Mouse (Mus musculus) limb, embryonic 14.5 days (tissue): ENCODE measurements around the gene Tns1. TPM values are rescaled to one million over a fixed set of nuclear protein-coding genes. Genes with fewer than 3 reads are reported as not detected.

Experiments
- ATAC-seq: fragments of 200-750 bp; cut with Nextera tagmentation; 2 replicates; pipeline ENCODE4 v1.8.0; 2017; ENCODE audit warnings: low read depth, moderate number of reproducible peaks, moderate TSS enrichment; ENCODE audit not compliant: low FRiP score
- DNase-seq: peaks from one replicate; pipeline ENCODE4 v3.0.0-alpha.2; 2015; ENCODE audit warnings: low spot score
- H3K27ac ChIP-seq: fragments of 300-500 bp; sonication (generic); replicated peaks from 2 replicates; pipeline ENCODE4 v1.5.1; 2014; ENCODE audit warnings: low read depth, mild to moderate bottlenecking, low read length, moderate library complexity, mixed read lengths
- H3K27me3 ChIP-seq: fragments of 300-500 bp; sonication (generic); 2 replicates; pipeline ENCODE4 v1.6.1; 2014; ENCODE audit warnings: low read length, mixed read lengths; ENCODE audit not compliant: control insufficient read depth, insufficient read depth
- H3K36me3 ChIP-seq: fragments of 300-500 bp; sonication (generic); 2 replicates; pipeline ENCODE4 v1.6.1; 2014; ENCODE audit warnings: mild to moderate bottlenecking, low read length, moderate library complexity, mixed read lengths; ENCODE audit not compliant: control insufficient read depth, insufficient read depth
- H3K4me1 ChIP-seq: fragments of 300-500 bp; sonication (generic); 2 replicates; pipeline ENCODE4 v1.6.1; 2014; ENCODE audit warnings: antibody characterized with exemption, low read length, mixed read lengths; ENCODE audit not compliant: control insufficient read depth, insufficient read depth
- H3K4me2 ChIP-seq: fragments of 300-500 bp; sonication (generic); replicated peaks from 2 replicates; pipeline ENCODE4 v1.6.1; 2014; ENCODE audit warnings: low read depth, mild to moderate bottlenecking, low read length, moderate library complexity; ENCODE audit not compliant: severe bottlenecking
- H3K4me3 ChIP-seq: fragments of 300-500 bp; sonication (generic); replicated peaks from 2 replicates; pipeline ENCODE4 v1.5.1; 2014; ENCODE audit warnings: low read length
- H3K9ac ChIP-seq: fragments of 300-500 bp; sonication (generic); 2 replicates; pipeline ENCODE4 v1.6.1; 2014; ENCODE audit warnings: mild to moderate bottlenecking, low read depth, low read length, moderate library complexity; ENCODE audit not compliant: severe bottlenecking
- H3K9me3 ChIP-seq: fragments of 300-500 bp; sonication (generic); 2 replicates; pipeline ENCODE4 v1.6.1; 2016; ENCODE audit warnings: low read length; ENCODE audit not compliant: control insufficient read depth
- POLR2A ChIP-seq: fragments of 200-500 bp; IDR thresholded peaks from 2 replicates; pipeline ENCODE4 v1.8.0; 2012; ENCODE audit warnings: inconsistent platforms, mild to moderate bottlenecking, moderate library complexity, borderline replicate concordance; ENCODE audit not compliant: insufficient read depth, insufficient read length; ENCODE audit errors: extremely low read depth
- WGBS: fragments of 180-500 bp; shearing (Covaris S2); extraction: QIAGEN DNeasy Blood & Tissue Kit; methylation state at CpG from one replicate; pipeline ENCODE4 v1.1.7; 2014; 5-methylcytosine and 5-hydroxymethylcytosine counted together
- polyA plus RNA-seq, 2 experiments: library from polyadenylated mRNA; depleted of rRNA in 1 of 2; stranded (reverse) in 1 of 2; unstranded in 1 of 2; fragments of >200 nt; fragmentation: Nextera tagmentation in 1 of 2; extraction: Ambion mirVana in 1 of 2; gene quantifications; 2 replicates each; pipeline versions ENCODE4 v1.2.1 to v1.2.3; 2012 to 2014

Gene Tns1
- polyA plus RNA-seq, 2 experiments, result 38.0 to 51.3 TPM

DNA sequence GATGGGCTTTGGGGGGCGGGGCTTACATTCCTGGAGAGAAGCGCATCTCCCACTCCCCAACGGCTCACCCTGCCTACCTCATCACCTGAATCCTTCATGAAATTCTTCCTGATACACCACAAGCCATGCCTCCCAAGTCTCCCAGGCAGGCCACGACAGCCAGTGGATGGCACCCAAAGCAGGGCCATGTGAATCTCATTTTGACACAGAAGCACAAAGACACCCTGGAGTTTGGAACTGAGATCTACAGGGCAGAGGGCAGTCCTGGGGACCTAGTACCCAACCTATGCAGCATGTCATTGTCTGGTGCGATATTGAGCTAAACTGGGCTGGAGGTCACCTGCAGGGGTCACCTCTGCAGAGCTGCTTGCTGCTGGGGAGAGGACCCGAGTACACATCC is 104.0 kb downstream of the Tns1 start:
- H3K27me3 ChIP-seq, result no peaks in the 10 kb centered on the region
- no peak overlapping the region for H3K9ac ChIP-seq
- H3K36me3 ChIP-seq, result no peaks in the 10 kb centered on the region
- WGBS, result 65% methylated on average over 6 of the region's 6 CpGs
- no peak for ATAC-seq
- DNase-seq, result no peak
- no peak for TF ChIP-seq POLR2A
- H3K4me3 ChIP-seq, result no peak overlapping the region
- no peak overlapping the region for H3K4me2 ChIP-seq
- no peaks in the 10 kb centered on the region for H3K9me3 ChIP-seq
- H3K4me1 ChIP-seq, result peaks cover 38% of the 10 kb centered on the region
- H3K27ac ChIP-seq, result no peak overlapping the region

DNA sequence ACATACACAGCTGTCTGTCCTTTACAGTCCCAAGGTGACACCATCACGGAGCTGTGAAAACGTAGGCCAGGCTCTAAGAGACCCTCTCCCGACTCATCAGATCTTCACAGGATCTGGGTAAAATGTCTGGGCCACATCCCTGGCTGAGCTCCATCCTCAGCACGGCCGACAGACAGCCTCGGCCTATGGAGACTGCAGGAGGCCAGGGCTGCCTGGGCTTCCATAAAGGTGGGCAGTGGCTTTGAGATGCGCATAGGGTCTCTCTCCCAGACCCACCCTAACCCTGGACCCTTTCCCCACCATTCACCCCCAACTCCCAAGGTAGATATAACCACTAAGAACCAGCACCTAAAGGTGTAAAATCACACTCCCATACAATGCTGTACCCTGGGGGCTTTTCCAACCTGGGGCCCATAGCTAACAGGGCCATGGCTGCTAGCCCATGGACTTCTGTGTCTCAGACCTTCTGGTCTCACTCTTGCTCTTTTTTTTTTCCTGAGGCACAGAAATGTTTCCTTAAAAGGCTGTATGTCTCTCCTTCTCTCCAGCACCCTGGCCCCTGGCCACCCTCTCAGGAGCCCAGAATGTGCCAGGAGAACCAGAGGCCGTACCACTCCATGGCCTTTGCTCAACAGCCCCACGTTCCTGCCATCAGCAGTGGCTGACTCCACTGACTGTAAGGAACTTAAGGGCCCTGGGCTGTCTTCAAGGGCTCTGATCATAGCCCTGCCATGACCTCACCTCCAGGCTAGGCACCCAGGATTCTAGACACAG is 106.7 kb downstream of the Tns1 start:
- no peak for DNase-seq
- TF ChIP-seq POLR2A, result no peak
- 61% methylated on average over 9 of the region's 9 CpGs for WGBS
- H3K9ac ChIP-seq, result no peak overlapping the region
- no peaks in the 10 kb centered on the region for H3K9me3 ChIP-seq
- H3K4me1 ChIP-seq, result peaks cover 35% of the 10 kb centered on the region
- no peak overlapping the region for H3K4me2 ChIP-seq
- H3K27ac ChIP-seq, result no peak overlapping the region
- no peak overlapping the region for H3K4me3 ChIP-seq
- no peak for ATAC-seq
- H3K36me3 ChIP-seq, result 0 out of 2 replicates have a peak, but pooled peaks cover under 1% of the 10 kb centered on the region
- no peaks in the 10 kb centered on the region for H3K27me3 ChIP-seq

DNA sequence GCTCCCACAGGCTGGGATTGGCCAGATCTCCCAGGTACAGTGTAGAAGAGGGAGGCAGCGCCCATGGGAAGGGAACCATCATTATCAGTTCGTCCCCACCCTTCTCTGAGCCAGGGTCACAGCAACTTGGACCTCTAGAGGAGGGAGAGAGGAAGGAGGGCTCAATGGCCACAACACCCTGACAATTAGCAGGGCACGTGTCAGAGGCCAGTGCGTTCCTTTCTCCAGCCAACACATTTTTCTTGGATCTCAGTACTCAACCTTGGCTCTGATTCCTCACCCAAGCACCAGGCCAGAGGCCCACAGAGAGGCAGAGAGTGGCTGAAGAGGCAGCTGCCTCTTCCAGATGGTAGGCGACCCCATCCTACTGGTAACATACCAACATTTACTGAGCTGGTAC is 107.6 kb downstream of the Tns1 start:
- H3K9me3 ChIP-seq, result no peaks in the 10 kb centered on the region
- no peak overlapping the region for H3K9ac ChIP-seq
- no peak for DNase-seq
- WGBS, result 80% methylated on average over 5 of the region's 5 CpGs
- no peak overlapping the region for H3K4me2 ChIP-seq
- no peak for ATAC-seq
- H3K27me3 ChIP-seq, result no peaks in the 10 kb centered on the region
- 0 out of 2 replicates have a peak, but pooled peaks cover 9% of the 10 kb centered on the region for H3K36me3 ChIP-seq
- peaks cover 34% of the 10 kb centered on the region for H3K4me1 ChIP-seq
- no peak for TF ChIP-seq POLR2A
- H3K4me3 ChIP-seq, result no peak overlapping the region
- H3K27ac ChIP-seq, result 0 out of 2 replicates have a peak overlapping the region, but pooled peaks have one; percentile 52

DNA sequence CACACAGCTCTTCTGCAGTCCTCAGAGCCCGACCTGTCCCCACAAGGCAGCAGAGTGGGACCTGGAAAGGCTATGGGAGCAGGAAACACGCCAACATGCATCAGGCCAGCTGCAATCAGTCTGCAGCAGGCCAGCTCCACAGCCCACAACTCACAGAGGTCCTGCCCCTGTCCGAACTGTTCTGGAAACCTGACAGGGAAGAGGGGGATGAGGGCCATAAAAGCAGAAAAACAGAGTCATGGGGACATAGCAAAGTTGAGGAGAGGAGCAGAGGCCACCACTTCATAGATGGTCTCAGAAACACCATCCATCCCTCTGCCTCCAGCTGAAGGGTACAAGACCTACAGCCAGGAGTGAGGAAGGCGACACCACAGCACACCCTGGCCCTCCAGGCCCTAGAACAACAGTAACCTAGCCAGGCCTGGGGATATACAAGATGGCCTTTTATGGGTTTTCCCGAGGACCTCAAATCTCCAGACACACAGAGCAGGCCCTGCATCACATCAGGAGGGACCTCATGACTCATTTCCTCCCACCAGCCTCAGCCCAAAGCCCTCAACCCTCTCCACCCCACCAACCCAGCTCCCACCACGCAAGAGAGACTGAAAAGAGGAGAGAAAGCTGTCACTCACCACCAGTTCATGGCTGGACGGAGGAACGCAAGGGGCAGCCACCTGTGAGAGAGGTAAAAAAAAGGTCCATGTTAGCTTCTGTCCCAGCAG is 108.6 kb downstream of the Tns1 start:
- no peaks in the 10 kb centered on the region for H3K9me3 ChIP-seq
- H3K27me3 ChIP-seq, result no peaks in the 10 kb centered on the region
- H3K9ac ChIP-seq, result 0 out of 2 replicates have a peak overlapping the region, but pooled peaks have one; percentile 7
- 37% methylated on average over 8 of the region's 8 CpGs for WGBS
- no peak for TF ChIP-seq POLR2A
- no peak overlapping the region for H3K4me2 ChIP-seq
- H3K4me3 ChIP-seq, result no peak overlapping the region
- H3K4me1 ChIP-seq, result peaks cover 34% of the 10 kb centered on the region
- no peak for ATAC-seq
- H3K27ac ChIP-seq, result peak overlapping the region; percentile 52; the same call in 1 of the 2 replicates
- no peak for DNase-seq
- H3K36me3 ChIP-seq, result 0 out of 2 replicates have a peak, but pooled peaks cover 12% of the 10 kb centered on the region

DNA sequence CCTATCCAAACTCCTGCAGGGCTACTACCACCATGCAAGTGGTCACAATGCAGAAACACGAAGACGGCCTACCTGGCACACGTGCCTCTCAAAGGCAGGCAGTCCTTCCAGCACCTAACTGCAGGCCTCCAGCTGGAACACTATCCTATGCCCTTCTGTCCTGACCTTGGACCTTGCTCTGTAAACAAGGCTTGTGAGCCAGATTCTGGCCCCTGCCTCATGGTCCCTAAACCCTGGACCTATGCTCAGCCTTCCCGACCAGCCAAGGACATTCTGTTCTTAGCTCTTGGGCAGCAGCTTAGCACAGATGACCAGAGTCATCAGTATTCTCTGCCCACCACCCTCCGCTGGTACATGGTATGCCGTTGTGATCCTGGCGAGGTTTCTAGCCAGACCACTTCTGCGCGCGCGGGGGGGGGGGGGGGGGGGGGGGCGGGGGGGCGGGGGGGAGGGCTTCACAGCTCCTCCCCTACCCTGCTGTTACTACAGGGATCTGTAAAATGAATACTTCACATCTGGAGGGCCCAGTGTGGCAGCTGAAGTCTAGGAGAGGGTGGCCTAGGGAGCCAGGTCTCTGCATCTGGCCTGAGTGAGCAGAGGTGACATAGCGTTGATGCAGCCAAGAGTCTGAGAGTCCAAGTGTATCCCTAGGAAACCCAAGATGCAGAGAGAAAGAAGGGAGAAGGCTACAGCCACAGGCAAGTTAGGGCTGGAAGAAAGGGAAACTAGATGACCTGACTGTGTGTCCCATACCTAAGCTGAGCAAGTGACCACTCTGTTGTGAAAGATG is 109.5 kb downstream of the Tns1 start:
- no peak overlapping the region for H3K4me3 ChIP-seq
- H3K36me3 ChIP-seq, result 0 out of 2 replicates have a peak, but pooled peaks cover 14% of the 10 kb centered on the region
- DNase-seq (no peak), ATAC-seq (no peak)
- H3K27ac ChIP-seq, result no peak overlapping the region
- WGBS, result 46% methylated on average over 8 of the region's 14 CpGs
- H3K9ac ChIP-seq, result no peak overlapping the region
- H3K4me2 ChIP-seq, result no peak overlapping the region
- TF ChIP-seq POLR2A, result no peak
- no peaks in the 10 kb centered on the region for H3K27me3 ChIP-seq
- no peaks in the 10 kb centered on the region for H3K9me3 ChIP-seq
- H3K4me1 ChIP-seq, result peaks cover 34% of the 10 kb centered on the region
